Mouse (Mus musculus) gastrocnemius, postnatal 10 days (tissue): ENCODE measurements at regions not wholly inside any gene's neighbourhood (a gene's known extent, or its start where the extent isn't known, plus 50 kb on each side); places are given as distances from the start of the nearest gene placed in this dataset.
A peak's percentile ranks its signal among the peaks of the same experiment; 100 is the strongest.
"Not testable (repeated sequence)": the region's sequence is repeated elsewhere in the genome, so short reads cannot be mapped to it uniquely, and the experiment has no call there.

Experiments used
- DNase-seq: peaks from one replicate; pipeline ENCODE4 v3.0.0; 2021; ENCODE audit warnings: mixed read lengths

DNA sequence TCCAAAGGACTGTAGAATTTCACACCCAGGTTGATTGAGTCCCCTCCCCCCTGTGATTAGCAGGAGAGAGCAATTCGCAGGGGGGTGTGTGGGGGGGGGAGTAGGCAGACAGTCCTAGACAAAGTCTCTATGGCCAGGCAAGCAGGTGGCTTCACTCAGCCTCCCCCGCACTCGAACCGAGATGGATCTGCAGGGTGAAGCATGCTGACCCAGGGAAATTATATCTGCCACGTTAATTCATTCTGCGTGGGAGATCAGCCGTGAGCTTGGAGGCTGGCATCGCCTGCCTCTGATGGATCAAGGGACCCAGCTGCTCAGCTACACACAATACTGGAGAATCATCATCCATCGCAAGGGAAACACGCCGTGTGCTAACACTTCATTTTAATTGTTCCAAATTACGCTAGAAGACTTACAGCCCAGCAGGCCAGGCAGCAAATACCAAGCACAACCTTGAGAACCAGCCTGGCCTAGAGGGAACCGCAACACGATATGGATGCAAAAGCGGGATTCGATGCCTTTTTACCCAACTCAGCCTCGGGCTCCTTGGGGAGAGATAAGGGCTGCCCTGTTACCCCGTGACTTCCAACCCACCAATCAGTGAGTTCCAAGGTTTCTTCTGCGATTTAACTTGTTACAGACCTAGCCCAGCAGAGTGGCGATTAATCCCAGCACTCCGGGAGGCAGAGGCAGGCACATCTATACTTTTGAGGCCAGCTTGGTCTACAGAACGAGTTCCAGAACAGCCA lies 137.7 kb upstream of the Top1 start:
- DNase-seq: no peak

- DNase-seq: no peak
These were observed 135.5 kb upstream of the Top1 start for GRCm38 (mm10) chr2:160510159-160510558.

- no peak for DNase-seq
These were observed 134.9 kb upstream of the Top1 start for GRCm38 (mm10) chr2:160510635-160511421.

DNA sequence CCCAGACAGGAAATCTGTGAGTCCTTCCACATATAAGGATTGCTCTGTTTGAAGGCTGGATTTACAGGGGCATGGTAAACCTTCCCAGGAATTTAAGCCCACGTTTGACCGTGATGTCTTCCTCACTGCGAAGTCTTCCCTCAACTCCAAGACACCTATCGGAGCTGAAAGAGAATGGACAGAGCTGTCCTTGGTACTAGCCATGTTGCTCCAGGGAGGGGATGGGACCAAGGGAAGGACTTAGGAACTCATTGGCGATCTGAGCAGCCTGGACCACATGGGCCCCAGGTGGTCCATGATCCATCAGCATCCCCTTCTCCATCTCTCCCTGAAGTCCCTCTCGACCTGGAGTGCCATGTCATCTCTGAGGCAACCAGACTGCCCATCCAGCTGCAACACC lies 130.1 kb upstream of the Top1 start:
- DNase-seq: no peak

DNA sequence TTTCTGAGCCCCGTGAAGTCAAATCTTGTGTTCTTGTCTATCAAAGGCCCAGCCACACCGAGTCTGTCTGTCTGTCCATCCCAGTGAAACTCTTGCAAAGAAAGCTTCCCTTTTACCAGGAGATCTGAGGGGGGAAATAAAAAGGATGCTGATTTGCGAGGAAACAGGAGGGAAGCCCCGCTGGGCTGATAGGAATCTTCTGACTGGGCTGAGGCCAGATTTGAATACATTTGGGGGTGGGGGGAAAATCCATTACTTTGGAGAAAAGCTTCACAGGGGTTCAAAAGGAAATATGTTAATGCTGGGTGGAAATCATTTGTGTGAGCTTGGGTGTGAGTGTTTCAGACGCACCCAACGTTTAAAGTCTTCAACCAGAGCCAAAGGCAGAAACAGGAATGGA lies 129.2 kb upstream of the Top1 start:
- DNase-seq: no peak

DNA sequence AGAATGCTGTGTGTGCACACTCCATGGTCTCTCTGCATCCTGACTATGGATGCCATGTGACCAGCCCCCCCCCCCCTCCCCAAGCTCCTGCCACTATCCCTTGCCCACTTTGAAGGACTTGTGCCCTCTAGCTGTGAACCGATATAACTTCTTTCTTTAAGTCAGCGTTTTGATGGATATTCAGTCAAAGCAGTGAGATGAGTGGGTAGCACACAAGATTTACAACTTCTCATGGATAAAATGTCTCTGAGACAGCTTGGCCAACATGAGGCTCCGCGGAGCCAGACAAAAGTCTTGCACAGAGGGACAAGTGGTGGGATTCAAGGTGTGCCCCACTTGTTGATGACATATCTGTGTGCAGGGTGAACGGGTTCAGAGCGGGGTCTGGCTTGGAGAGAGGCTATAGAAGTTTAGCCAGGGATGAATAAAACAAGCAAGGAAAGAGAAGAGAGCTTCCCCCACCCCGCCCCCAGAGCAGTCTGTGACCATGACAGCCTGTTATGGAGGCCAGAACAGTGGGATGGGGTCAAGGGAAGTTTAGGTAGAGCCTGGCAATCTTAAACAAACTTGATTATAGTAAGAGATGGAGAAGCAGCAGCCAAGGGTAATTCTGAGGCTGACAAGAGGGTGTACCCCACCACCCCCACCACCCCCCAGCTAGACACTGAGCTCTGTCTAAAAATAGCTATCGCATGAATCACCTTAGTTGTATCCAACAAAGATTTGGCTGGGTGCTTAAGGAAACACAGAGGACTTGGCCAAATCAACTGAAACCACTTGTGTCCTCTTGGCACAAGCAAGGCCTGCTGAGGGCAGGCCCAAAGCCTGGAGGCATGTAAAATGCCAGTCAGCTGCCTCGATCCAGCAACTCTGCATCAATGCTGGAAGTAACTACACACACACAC lies 120.1 kb upstream of the Top1 start:
- no peak for DNase-seq

DNA sequence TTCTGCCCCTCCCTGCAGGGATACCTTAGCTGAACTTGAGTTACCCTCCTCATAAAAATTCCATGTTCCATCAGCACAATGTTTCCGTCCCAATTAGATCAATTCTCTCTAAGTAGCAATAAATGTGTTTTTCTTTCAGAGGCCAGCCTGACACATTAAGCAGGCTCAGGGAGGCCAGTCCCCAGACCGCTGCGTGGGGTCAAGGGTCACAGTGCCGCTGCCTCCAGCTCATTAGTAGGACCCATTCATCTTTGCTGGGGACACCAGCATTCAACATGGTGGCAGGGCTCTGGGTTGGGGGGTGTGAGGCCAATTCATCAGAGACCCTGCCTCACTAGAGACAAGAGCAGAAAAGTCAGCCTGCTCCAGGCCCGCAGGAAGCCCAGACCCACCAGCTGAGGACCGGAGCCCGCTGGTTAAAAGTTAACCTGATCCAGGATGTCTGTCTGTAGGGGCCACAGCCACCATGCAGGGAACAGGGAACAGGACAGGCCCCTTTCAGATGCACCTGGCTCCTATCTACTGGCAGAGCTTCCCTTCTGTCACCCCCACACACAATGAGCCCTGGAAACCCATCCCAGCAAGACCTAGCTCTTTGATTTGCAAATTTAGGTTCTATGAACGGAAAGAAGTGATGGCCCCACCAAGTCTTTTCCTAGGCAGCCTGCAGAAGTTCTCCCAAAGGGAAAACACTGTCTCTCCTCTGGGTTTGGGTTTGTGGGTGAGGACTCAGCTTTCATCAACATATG lies 119.1 kb upstream of the Top1 start:
- no peak for DNase-seq

GRCm38 (mm10) chr2:160529306-160529705 lies 116.4 kb upstream of the Top1 start:
- DNase-seq: no peak

DNA sequence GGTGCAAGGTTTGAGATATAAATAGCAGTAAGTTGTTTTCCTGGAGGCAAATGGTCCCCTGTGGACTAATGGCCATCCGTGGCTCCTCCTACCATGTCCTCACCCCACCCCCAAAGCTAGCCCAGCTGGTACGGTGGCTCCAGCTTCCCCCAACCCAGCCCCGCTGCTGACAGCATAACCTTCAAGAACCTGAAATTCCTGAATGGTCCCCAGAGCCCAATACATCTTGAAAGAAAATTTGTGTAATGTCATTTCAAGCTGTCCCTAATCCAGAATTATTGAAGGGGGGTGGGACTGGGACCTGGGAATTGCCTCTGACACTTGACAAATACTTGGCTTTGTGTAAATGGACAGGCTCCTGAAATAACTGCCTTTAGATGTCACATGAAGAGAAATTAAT lies 115.3 kb upstream of the Top1 start:
- no peak for DNase-seq

GRCm38 (mm10) chr2:160537319-160537719 lies 108.4 kb upstream of the Top1 start:
- no peak for DNase-seq

DNA sequence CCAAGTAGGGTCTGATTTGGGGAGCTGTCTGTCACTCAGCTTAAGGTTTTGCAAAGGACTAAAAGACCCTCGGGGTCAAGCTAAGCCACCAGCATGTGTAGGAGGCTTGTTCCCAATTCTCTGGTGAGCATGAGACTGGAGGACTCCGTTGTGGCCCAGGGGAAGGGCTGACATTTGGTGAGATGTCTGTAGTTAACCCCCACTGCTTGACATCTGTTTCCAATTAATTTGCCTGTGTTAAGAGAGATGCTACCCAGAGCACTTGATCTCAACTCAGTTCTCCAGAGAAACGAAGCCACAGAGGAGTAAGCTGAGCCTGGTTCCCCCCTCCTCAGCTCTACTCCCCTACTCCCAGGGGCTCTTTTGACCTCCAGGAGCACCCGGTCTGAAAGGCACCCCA lies 100.2 kb upstream of the Top1 start:
- DNase-seq: no peak

- DNase-seq: no peak
These were observed 93.5 kb upstream of the Top1 start for GRCm38 (mm10) chr2:160552121-160552669.

DNA sequence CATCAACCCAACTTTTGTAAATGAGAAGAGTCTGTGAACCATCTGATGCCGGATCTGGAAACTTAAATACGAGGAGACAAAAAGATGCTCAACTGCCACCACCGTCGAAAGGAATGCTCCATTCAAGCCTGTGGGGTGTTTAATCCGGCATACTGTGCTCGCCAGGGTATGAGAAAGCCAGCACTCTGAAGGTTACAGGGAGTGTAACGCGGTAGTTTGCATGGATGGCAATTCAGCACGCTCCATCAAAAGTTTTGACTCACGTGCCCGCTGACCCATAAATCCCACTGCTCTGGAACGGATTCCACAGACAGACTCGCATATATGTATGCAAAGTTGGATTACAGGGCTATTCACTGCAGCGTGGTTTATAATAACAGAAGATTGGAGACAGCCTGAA lies 84.0 kb upstream of the Top1 start:
- no peak for DNase-seq

GRCm38 (mm10) chr2:160567813-160568212 lies 77.9 kb upstream of the Top1 start:
- DNase-seq: no peak

- DNase-seq: no peak
These were observed 76.2 kb upstream of the Top1 start for GRCm38 (mm10) chr2:160569496-160569895.

- peak; percentile 91 for DNase-seq
These were observed 67.0 kb upstream of the Top1 start for GRCm38 (mm10) chr2:160578384-160579320.

DNA sequence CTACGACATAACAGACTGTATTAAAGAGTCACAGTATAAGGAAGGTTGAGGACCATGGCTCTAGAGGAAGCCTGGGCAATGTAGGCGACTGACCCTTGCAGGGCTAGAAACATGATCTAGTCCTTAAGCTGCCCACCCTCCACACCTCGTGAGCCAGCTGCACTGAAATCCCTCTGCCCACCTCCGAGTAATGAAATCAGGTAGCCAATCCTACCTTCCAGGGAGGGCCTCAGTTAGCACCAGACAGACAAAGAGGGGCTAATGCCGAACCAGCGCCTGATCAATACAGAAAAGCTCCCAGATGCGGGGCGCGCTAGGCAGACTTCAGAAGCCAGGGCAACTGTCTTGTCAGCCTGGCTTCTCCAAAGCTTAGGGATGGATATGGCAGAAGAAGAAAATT lies 65.4 kb upstream of the Top1 start:
- no peak for DNase-seq

DNA sequence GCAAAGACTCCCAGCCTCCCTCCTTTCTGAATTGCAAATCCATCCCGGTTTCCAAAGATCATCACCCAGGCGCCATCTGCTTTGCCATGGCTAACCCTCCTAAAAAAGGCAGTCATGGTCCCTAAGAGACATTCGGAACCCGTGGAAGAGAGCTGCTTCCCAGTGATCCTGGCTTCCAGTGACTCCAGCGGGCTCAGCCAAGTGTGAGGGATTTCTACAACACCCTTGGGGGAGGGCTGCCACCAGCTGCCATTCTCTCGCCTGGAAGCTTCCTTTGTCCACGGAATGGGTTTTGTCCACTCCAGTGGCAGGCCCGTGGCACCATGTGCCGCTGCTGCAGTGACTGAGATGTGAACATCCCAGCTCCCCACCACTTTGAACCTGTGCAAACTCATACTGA lies 64.7 kb upstream of the Top1 start:
- no peak for DNase-seq

- not testable (repeated sequence) for DNase-seq
These were observed 62.7 kb upstream of the Top1 start for GRCm38 (mm10) chr2:160583034-160583433.

DNA sequence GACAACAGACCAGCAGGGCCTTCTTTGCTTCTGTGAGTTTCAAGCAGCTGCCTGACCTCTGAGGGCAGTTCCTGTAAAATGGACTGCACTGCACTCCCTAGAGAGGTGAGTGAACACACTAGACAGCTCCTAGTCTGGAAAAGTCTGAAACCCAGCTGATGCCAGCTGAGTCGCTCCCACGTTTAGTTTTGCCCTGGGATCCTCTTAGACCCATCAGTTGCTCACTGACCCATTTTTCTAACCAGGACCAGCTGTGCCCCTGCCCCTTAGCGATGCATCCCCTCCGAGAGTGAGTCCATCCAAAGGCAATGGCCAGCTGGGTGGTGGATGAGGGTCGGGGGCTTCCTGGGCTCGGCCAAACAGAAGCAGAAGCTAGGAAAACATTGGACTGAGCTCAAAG lies 62.2 kb upstream of the Top1 start:
- no peak for DNase-seq

- no peak for DNase-seq
These were observed 61.1 kb upstream of the Top1 start for GRCm38 (mm10) chr2:160584568-160584967.
